Mouse (Mus musculus): Measurements from ENCODE around the gene Antxrl.

GRCm38 (mm10) chr14:34086806-34087205, 34.3 kb downstream of the Antxrl start:
- TF ChIP-seq CTCF (IDR thresholded peaks at IDR 0.05) (no peak), EP300 (IDR thresholded peaks at IDR 0.05) (no peak)
